Mouse (Mus musculus): ENCODE results near the gene Arntl2.
"Not testable (repeated sequence)": the region's sequence is repeated elsewhere in the genome, so short reads cannot be mapped to it uniquely, and the experiment has no call there.

The Arntl2 gene

GRCm38 (mm10) chr6:146847402-146847801, 51.5 kb downstream of the Arntl2 start:
- no peak for DNase-seq (ENCODE audit: low read depth, low spot score)

- DNase-seq (ENCODE audit: low read depth, low spot score), result no peak
Observed at GRCm38 (mm10) chr6:146848281-146848680, 52.4 kb downstream of the Arntl2 start.

- no peak for DNase-seq (ENCODE audit: low read depth, low spot score)
Observed at GRCm38 (mm10) chr6:146850050-146850449, 54.2 kb downstream of the Arntl2 start, which contains the start of gene Smco2. Gene Smco2 (plus strand): TSS chr6:146850104.

GRCm38 (mm10) chr6:146851916-146852315, 56.1 kb downstream of the Arntl2 start:
- no peak for DNase-seq (ENCODE audit: low read depth, low spot score)

- DNase-seq (ENCODE audit: low read depth, low spot score), result no peak
Observed at GRCm38 (mm10) chr6:146852739-146853138, 56.9 kb downstream of the Arntl2 start.

GRCm38 (mm10) chr6:146855185-146855584, 59.3 kb downstream of the Arntl2 start:
- DNase-seq (ENCODE audit: low read depth, low spot score), result no peak

GRCm38 (mm10) chr6:146857386-146857785, 61.5 kb downstream of the Arntl2 start:
- no peak for DNase-seq (ENCODE audit: low read depth, low spot score)

- no peak for DNase-seq (ENCODE audit: low read depth, low spot score)
Observed at GRCm38 (mm10) chr6:146863154-146863553, 67.3 kb downstream of the Arntl2 start.

GRCm38 (mm10) chr6:146864370-146864769, 68.5 kb downstream of the Arntl2 start:
- DNase-seq (ENCODE audit: low read depth, low spot score), result not testable (repeated sequence)

- DNase-seq (ENCODE audit: low read depth, low spot score), result no peak
Observed at GRCm38 (mm10) chr6:146865701-146866100, 69.8 kb downstream of the Arntl2 start.

GRCm38 (mm10) chr6:146871975-146872374, 76.1 kb downstream of the Arntl2 start:
- DNase-seq (ENCODE audit: low read depth, low spot score), result no peak

GRCm38 (mm10) chr6:146874415-146874814, 78.6 kb downstream of the Arntl2 start:
- no peak for DNase-seq (ENCODE audit: low read depth, low spot score)

- no peak for DNase-seq (ENCODE audit: low read depth, low spot score)
Observed at GRCm38 (mm10) chr6:146876820-146877219, 81.0 kb downstream of the Arntl2 start.

GRCm38 (mm10) chr6:146877425-146878045, 81.7 kb downstream of the Arntl2 start:
- DNase-seq (ENCODE audit: low read depth, low spot score), result no peak

GRCm38 (mm10) chr6:146878926-146879325, 83.1 kb downstream of the Arntl2 start:
- no peak for DNase-seq (ENCODE audit: low read depth, low spot score)

GRCm38 (mm10) chr6:146879856-146880255, 84.0 kb downstream of the Arntl2 start:
- no peak for DNase-seq (ENCODE audit: low read depth, low spot score)

GRCm38 (mm10) chr6:146880296-146880695, 84.4 kb downstream of the Arntl2 start:
- no peak for DNase-seq (ENCODE audit: low read depth, low spot score)

- no peak for DNase-seq (ENCODE audit: low read depth, low spot score)
Observed at GRCm38 (mm10) chr6:146881896-146882770, 86.3 kb downstream of the Arntl2 start.
